Mouse (Mus musculus) gonadal fat pad, adult 2 months (tissue): ENCODE results near the gene Klhl6. TPM values are rescaled to one million over a fixed set of nuclear protein-coding genes. Genes with fewer than 3 reads are reported as not detected.

Experiments used
- polyA plus RNA-seq: library from polyadenylated mRNA; depleted of rRNA; stranded (reverse); fragments of >200 nt; gene quantifications from 2 replicates; pipeline ENCODE4 v1.2.3, GENCODE M21; 2012; rRNA removed

Klhl6 gene
- polyA plus RNA-seq, 1 experiment: 3.1 TPM

Other genes starting within 250 kb of the Klhl6 start
- gene B3gnt5, start 222.8 kb downstream of the Klhl6 start, polyA plus RNA-seq: 0.08 and 0.18 TPM in 2 replicates
- 19.8 and 25.4 TPM in 2 replicates for gene Klhl24, start 114.5 kb upstream of the Klhl6 start, polyA plus RNA-seq
- 31.4 and 35.5 TPM in 2 replicates for gene Yeats2, start 158.0 kb upstream of the Klhl6 start, polyA plus RNA-seq